Mouse (Mus musculus): Measurements from ENCODE around the gene Dhtkd1. TPM values are rescaled to one million over a fixed set of nuclear protein-coding genes. Genes with fewer than 3 reads are reported as not detected.

Gene Dhtkd1
- polyA plus RNA-seq (2017; shearing (Covaris generic)) = not detected

GRCm38 (mm10) chr2:5942416-5943032 is at the start of gene Dhtkd1:
Gene Dhtkd1, minus strand, starts transcription at chr2:5942792.

GRCm38 (mm10) chr2:5950766-5951595 is 8.4 kb upstream of the Dhtkd1 start, which contains the start of gene Upf2:
Gene Upf2, plus strand, starts transcription at chr2:5951469.

DNA sequence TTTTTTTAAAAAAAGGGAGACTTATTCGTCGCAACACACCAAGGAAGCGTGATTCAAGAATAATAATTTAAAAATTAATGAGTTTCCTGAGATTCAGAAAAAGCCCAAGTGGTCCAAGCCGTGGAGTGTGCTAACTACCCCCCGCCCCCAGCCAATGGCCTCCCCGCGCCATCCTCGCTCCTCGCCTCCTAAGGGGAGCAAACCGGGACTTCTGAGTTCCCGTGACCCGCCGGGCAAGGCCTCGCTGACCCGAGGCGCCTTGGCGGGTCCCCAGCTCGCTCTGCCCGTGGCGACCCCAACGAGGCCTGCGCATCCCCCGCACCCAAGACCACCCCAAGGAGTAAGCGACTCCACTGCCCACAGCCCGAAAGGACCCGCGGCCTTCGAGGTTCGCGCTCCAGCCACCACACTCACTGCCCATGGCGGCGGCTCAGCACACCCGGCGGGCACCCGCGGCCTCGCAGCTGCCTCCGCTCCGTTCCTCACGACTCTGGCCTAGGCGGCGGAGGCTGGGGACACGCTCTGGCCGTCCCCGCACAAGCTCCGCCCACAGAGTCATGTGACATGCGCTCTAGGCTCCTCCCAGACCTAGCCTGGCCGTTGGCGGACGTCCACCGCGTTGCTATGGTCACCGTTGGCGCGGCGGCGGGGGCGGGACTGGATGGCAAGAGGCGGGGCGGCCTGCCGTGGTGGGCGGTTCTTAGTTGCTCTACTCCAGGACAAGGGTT is 47.6 kb downstream of the Dhtkd1 start, which contains the start of gene Sec61a2:
TSS of gene Sec61a2 (minus strand) at position 590 of the 728 bp plus-strand sequence.

DNA sequence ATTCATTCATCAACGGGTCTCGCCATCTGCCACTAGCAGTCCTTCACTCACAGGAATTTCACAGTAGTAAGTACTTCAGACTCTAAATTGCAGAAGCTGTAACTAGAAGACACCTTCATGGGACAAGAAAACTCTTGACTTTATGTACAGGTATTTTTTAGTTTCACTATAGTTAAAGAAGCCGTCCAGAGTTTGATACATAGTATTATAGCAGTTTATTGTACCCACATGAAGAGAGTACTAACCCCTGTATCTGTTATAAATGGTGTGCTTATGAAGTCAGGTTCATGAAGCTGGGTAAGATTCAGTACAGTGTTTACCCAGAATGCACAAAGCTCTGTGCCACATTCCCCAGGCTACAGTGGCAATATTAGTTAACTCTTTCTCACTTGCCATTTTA is 79.8 kb downstream of the Dhtkd1 start, which contains the start of gene Gm13199:
TSS of gene Gm13199 (minus strand) at position 101 of the 400 bp plus-strand sequence.

Other genes with a start within 250 kb of the Dhtkd1 start
- gene Camk1d, start 228.3 kb downstream of the Dhtkd1 start, polyA plus RNA-seq (2017; shearing (Covaris generic)) = 21.4 TPM
- gene Nudt5, start 97.8 kb downstream of the Dhtkd1 start, polyA plus RNA-seq (2017; shearing (Covaris generic)) = 51.3 TPM
- 200 TPM for gene Cdc123, start 97.6 kb downstream of the Dhtkd1 start, polyA plus RNA-seq (2017; shearing (Covaris generic))
- 2.3 TPM for gene Gm13199, start 79.9 kb downstream of the Dhtkd1 start, polyA plus RNA-seq (2017; shearing (Covaris generic))
- 23.1 TPM for gene Sec61a2, start 47.4 kb downstream of the Dhtkd1 start, polyA plus RNA-seq (2017; shearing (Covaris generic))
- gene Upf2, start 8.7 kb upstream of the Dhtkd1 start, polyA plus RNA-seq (2017; shearing (Covaris generic)) = 19.2 TPM
- not detected for gene Proser2, start 187.4 kb upstream of the Dhtkd1 start, polyA plus RNA-seq (2017; shearing (Covaris generic))

All from activated CD4-positive, CD25-positive, alpha-beta regulatory T cell, adult 9 weeks (primary cell).